Mouse (Mus musculus) cortical plate, adult 2 months (tissue): ENCODE measurements around the gene Adamts20.

Experiments
- CTCF ChIP-seq: fragments of 200-500 bp; IDR thresholded peaks from 2 replicates; pipeline ENCODE4 v1.5.1; 2011; ENCODE audit warnings: mild to moderate bottlenecking, control low read depth, low read length; ENCODE audit not compliant: insufficient read depth; ENCODE audit errors: extremely low read depth
- POLR2A ChIP-seq: fragments of 200-500 bp; IDR thresholded peaks from 2 replicates; pipeline ENCODE4 v1.6.1; 2011; ENCODE audit warnings: mild to moderate bottlenecking, low read length, control low read depth; ENCODE audit not compliant: insufficient read depth; ENCODE audit errors: extremely low read depth

- TF ChIP-seq CTCF (no peak), POLR2A (no peak)
Measured at GRCm38 (mm10) chr15:94288015-94288414, 177.2 kb downstream of the Adamts20 start.
